Mouse (Mus musculus) mesoderm, embryonic 11.5 days (tissue): ENCODE data around the gene Cypt12.

Experiments used
- DNase-seq: peaks from one replicate; pipeline ENCODE4 v3.0.0-alpha.2; 2012; ENCODE audit warnings: low read depth, low spot score

Gene Cypt12

GRCm38 (mm10) chr3:17948299-17948698, at the start of gene Cypt12:
Cypt12 (plus strand) TSS chr3:17948410.
- no peak for DNase-seq

GRCm38 (mm10) chr3:17913796-17914195, 34.4 kb upstream of the Cypt12 start:
- DNase-seq = no peak

- no peak for DNase-seq
These were observed 8.0 kb upstream of the Cypt12 start for GRCm38 (mm10) chr3:17940206-17940605.
